Mouse (Mus musculus) cerebellum, adult 2 months (tissue): ENCODE measurements around the gene Kif3c. TPM values are rescaled to one million over a fixed set of nuclear protein-coding genes. Genes with fewer than 3 reads are reported as not detected.
A peak's percentile ranks its signal among the peaks of the same experiment; 100 is the strongest.

Experiments
- DNase-seq, 2 experiments: peaks; one replicate each; pipeline ENCODE4 v3.0.0; 2021
- H3K27ac ChIP-seq: fragments of 200-500 bp; 2 replicates; pipeline ENCODE4 v1.5.1; 2012; ENCODE audit warnings: low read length, control low read depth, inconsistent platforms; ENCODE audit not compliant: insufficient read depth
- H3K27me3 ChIP-seq: fragments of 200-500 bp; 2 replicates; pipeline ENCODE4 v1.6.1; 2012; ENCODE audit warnings: inconsistent platforms, mild to moderate bottlenecking, low read length, moderate library complexity; ENCODE audit not compliant: control insufficient read depth, insufficient read depth
- H3K4me1 ChIP-seq: fragments of 200-500 bp; 2 replicates; pipeline ENCODE4 v1.6.1; 2011; ENCODE audit warnings: low read length; ENCODE audit not compliant: control insufficient read depth, insufficient read depth
- H3K4me3 ChIP-seq: fragments of 200-500 bp; replicated peaks from 2 replicates; pipeline ENCODE3; 2011; ENCODE audit warnings: mild to moderate bottlenecking, low read depth, low read length, control low read depth; ENCODE audit not compliant: insufficient read depth
- CTCF ChIP-seq: fragments of 200-500 bp; IDR thresholded peaks from 2 replicates; pipeline ENCODE4 v1.5.1; 2011; ENCODE audit warnings: low read depth, mild to moderate bottlenecking, control low read depth, low read length, moderate library complexity, borderline replicate concordance; ENCODE audit not compliant: insufficient read depth
- POLR2A ChIP-seq: fragments of 200-500 bp; IDR thresholded peaks from 2 replicates; pipeline ENCODE4 v1.6.1; 2011; ENCODE audit warnings: low read length, control low read depth, borderline replicate concordance; ENCODE audit not compliant: insufficient read depth
- WGBS: fragments of 180-500 bp; shearing (Covaris S2); methylation state at CpG from one replicate; pipeline ENCODE4 v1.1.7; 2018; 5-methylcytosine and 5-hydroxymethylcytosine counted together
- polyA plus RNA-seq: library from polyadenylated mRNA; depleted of rRNA; stranded (reverse); fragments of >200 nt; gene quantifications from 2 replicates; pipeline ENCODE4 v1.2.3, GENCODE M21; 2012

The Kif3c gene
- polyA plus RNA-seq, 1 experiment: 118 TPM

DNA sequence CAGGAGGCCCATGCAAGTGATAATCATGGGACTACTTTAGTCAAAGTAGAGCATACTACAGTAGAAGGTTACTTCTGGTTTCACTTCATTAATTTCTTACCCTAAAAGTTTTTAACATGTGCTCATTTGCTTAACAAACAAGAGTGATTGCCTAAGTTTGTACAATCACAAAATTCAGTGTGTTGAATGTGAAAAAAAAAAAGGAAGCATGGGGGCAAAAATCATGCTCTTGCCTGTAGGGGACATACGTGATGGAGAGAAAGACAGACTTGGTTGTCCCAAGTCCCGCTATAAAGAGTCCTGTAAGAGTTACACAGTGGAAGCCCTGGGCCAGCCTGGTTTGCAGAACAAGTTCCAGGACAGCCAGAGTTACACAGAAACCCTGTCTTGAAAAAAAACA is 4.9 kb upstream of the Kif3c start:
- WGBS: 97% methylated on average over 2 of the region's 2 CpGs
- no peak overlapping the region for H3K4me3 ChIP-seq
- TF ChIP-seq POLR2A: no peak
- no peak for TF ChIP-seq CTCF
- H3K4me1 ChIP-seq: no peaks in the 10 kb centered on the region
- H3K27me3 ChIP-seq: no peaks in the 10 kb centered on the region
- H3K27ac ChIP-seq: no peak overlapping the region
- no peak for DNase-seq

DNA sequence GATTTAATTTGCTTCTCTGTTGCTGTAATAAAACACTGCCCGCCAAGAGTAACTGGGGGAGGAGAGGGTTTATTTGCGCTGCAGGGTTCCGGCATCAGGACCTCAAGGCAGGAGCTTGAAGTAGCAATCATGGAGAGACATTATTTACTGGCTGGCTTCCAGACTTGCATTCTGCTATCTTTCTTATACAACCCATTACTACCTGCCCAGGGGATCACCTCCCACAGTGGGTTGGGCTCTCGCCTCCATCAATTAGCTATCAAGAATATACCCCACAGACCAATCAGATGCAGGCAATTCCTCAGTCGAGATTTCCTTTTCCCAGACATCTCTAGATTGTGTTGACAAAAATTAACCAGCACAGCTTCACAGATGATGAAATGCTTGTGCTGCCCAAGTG is 856 bp upstream of the Kif3c start:
- Histone ChIP-seq H3K4me3 (no peak overlapping the region), H3K4me1 (peaks cover 9% of the 10 kb centered on the region), H3K27ac (no peak overlapping the region), H3K27me3 (no peaks in the 10 kb centered on the region)
- 97% methylated on average over 5 of the region's 5 CpGs for WGBS
- DNase-seq: peak in 1 of 2 experiments; percentile 22
- TF ChIP-seq CTCF: no peak
- TF ChIP-seq POLR2A: no peak

DNA sequence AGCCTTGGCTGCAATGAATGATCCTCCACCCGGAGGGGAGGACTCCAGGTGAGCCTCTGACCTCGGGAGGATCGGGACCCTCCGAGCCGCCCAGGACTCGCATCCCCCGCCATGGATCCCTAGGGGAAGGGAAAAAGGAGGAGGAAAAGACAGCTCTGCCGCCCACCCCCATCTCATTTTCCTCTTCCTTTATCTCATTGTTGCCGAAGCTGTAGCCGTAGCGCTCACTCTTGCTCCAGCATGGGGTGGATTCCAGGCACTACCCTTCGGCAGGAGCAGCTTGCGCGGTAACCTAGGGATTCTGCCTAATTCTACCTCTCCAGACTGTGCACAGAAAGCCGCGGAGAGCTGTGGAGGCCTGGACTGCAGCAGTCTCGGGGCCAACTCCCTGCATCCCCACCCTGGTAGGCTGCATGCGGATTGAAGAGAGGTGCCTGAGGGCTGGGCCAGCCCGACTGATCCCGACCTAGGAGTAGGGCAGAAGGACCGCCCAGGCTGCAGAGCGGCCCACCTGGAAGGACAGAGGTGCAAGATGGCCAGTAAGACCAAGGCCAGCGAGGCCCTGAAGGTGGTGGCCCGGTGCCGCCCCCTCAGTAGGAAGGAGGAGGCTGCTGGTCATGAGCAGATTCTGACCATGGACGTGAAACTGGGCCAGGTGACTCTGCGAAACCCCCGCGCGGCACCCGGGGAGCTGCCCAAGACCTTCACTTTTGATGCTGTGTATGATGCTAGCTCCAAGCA is 687 bp downstream of the Kif3c start:
- peaks cover 9% of the 10 kb centered on the region for H3K4me1 ChIP-seq
- no peak for DNase-seq
- H3K27ac ChIP-seq: peak overlapping the region; percentile 69
- no peak for TF ChIP-seq POLR2A
- no peak for TF ChIP-seq CTCF
- under 1% methylated on average over 31 of the region's 31 CpGs for WGBS
- H3K27me3 ChIP-seq: no peaks in the 10 kb centered on the region
- peak overlapping the region; percentile 93 for H3K4me3 ChIP-seq

DNA sequence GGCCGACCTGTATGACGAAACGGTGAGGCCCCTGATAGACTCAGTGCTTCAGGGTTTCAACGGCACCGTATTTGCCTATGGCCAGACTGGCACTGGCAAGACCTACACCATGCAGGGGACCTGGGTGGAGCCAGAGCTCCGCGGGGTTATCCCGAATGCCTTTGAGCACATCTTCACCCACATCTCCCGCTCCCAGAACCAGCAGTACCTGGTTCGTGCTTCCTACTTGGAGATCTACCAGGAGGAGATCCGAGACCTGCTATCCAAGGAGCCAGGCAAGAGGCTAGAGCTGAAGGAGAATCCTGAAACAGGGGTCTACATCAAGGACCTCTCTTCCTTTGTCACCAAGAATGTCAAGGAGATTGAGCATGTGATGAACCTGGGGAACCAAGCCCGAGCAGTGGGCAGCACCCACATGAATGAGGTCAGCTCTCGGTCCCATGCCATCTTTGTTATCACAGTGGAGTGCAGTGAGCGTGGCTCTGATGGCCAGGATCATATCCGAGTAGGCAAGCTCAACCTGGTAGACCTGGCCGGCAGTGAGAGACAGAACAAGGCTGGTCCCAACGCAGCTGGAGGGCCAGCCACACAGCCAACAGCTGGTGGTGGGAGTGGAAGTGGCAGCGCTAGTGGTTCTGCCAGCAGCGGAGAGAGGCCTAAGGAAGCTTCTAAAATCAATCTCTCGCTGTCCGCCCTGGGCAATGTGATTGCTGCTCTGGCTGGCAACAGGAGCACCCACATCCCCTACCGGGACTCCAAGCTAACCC is 1.4 kb downstream of the Kif3c start:
- 44% methylated on average over 22 of the region's 22 CpGs for WGBS
- peak in 1 of 2 experiments; percentile 26 for DNase-seq
- Histone ChIP-seq H3K27ac (peak overlapping the region; percentile 69), H3K4me1 (peaks cover 9% of the 10 kb centered on the region), H3K4me3 (peak overlapping the region; percentile 93), H3K27me3 (no peaks in the 10 kb centered on the region)
- no peak for TF ChIP-seq POLR2A
- no peak for TF ChIP-seq CTCF

DNA sequence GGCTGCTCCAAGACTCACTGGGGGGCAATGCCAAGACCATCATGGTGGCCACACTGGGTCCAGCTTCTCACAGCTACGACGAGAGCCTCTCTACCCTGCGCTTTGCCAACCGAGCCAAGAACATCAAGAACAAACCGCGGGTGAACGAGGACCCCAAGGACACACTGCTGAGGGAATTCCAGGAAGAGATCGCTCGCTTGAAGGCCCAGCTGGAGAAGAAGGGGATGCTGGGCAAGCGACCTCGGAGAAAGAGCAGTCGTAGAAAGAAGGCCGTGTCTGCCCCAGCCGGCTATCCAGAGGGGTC is 2.0 kb downstream of the Kif3c start:
- TF ChIP-seq POLR2A (no peak), CTCF (no peak)
- no peak overlapping the region for H3K27ac ChIP-seq
- DNase-seq: no peak
- peaks cover 11% of the 10 kb centered on the region for H3K4me1 ChIP-seq
- no peaks in the 10 kb centered on the region for H3K27me3 ChIP-seq
- H3K4me3 ChIP-seq: peak overlapping the region; percentile 10
- 92% methylated on average over 14 of the region's 14 CpGs for WGBS

DNA sequence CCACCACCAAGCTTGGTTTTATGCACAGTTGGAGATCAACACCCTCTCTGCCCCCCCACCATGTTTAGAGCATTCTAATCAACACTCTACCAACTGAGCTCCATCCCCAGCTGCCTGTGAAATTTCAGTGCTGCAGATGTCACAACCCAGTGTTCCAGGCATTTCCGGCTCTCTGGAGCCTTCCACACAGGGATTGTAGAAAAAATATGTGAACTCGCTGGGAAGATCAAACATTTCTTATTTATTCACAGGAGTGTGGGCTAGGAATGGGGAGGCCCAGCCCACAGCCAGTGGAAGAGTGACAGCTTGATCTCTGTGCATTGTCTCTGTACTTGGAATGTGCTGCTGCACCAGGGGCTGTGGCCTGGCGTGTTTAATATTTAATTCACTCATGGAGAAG is 3.8 kb downstream of the Kif3c start:
- Histone ChIP-seq H3K27me3 (no peaks in the 10 kb centered on the region), H3K27ac (no peak overlapping the region), H3K4me3 (peak overlapping the region; percentile 35), H3K4me1 (peaks cover 13% of the 10 kb centered on the region)
- DNase-seq: no peak
- WGBS: 12% methylated on average over 3 of the region's 3 CpGs
- no peak for TF ChIP-seq CTCF
- no peak for TF ChIP-seq POLR2A

DNA sequence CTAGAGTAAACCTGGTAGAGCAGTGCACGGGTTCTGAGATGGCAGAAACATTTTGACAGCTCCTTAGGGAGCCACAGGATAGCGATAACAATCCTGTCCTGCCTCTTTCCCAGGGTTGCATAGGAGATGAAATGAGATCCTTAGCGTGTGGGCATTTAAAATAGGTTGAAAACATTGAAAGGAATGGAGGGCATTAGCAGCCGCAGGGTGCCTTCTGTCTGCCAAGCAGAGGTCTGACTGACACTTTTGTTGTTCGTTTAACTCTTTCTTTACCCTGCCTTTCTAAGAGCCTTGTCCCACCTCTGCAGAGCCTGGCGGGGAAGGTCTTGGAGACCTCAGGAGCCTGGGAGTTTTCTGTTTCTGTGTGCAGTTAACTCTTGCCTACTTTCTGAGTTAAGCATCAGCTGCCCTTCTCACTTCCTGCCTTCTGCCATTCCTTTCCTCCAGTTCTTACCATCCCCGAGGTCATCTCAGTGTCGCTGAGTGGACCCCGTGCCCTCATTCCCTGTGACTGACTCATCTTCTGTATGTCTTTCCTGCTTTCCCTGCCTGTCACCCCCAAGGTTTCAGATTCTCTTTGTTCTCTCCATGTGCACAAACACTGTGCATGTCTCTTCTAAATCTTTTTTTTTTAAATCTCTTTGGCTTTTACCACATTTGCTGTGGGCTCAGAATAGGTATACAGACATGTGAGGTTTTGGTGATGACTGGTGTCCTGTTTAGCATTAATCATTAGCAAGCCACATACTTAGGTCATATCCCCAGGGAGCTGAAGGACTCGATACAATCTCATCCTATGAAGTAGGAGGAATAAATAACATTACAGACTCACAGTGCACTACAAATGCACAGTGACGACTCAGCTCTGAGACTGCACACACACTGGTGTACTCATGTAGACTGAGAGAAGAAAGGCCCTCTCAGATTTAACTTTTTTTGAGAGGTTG is 6.3 kb downstream of the Kif3c start:
- TF ChIP-seq POLR2A: no peak
- WGBS: 14% methylated on average over 11 of the region's 11 CpGs
- Histone ChIP-seq H3K27ac (peak overlapping the region; percentile 74), H3K4me3 (peak overlapping the region; percentile 40), H3K4me1 (peaks cover 13% of the 10 kb centered on the region), H3K27me3 (no peaks in the 10 kb centered on the region)
- DNase-seq: no peak
